Mouse (Mus musculus): ENCODE measurements around the gene Il11ra1. TPM values are rescaled to one million over a fixed set of nuclear protein-coding genes. Genes with fewer than 3 reads are reported as not detected.
"Not testable (repeated sequence)": the region's sequence is repeated elsewhere in the genome, so short reads cannot be mapped to it uniquely, and the experiment has no call there.

The Il11ra1 gene
- polyA plus RNA-seq, 1 experiment from 2014 or later = 55.2 TPM

GRCm38 (mm10) chr4:41676248-41677005 is 23.4 kb upstream of the Il11ra1 start:
- ATAC-seq (ENCODE audit: low FRiP score) (no peak), DNase-seq (ENCODE audit: low spot score, missing footprints) (no peak)
- H3K9ac ChIP-seq (ENCODE audit: low read length) = peak overlapping the region; percentile 14; the same call in 1 of the 2 replicates
- H3K27ac ChIP-seq (ENCODE audit: low read depth, low read length) = no peak overlapping the region
- 78% methylated on average over 17 of the region's 17 CpGs for WGBS
- H3K4me1 ChIP-seq (ENCODE audit: control insufficient read depth, insufficient read depth, low read length) = peaks cover 69% of the 10 kb centered on the region
- peaks cover 14% of the 10 kb centered on the region for H3K36me3 ChIP-seq (ENCODE audit: control insufficient read depth, insufficient read depth, low read length)
- H3K27me3 ChIP-seq (ENCODE audit: control insufficient read depth, insufficient read depth, low read length) = no peaks in the 10 kb centered on the region
- H3K9me3 ChIP-seq (ENCODE audit: control insufficient read depth, low read length) = no peaks in the 10 kb centered on the region
- H3K4me2 ChIP-seq = no peak overlapping the region
- H3K4me3 ChIP-seq (ENCODE audit: low read depth, low read length) = no peak overlapping the region

DNA sequence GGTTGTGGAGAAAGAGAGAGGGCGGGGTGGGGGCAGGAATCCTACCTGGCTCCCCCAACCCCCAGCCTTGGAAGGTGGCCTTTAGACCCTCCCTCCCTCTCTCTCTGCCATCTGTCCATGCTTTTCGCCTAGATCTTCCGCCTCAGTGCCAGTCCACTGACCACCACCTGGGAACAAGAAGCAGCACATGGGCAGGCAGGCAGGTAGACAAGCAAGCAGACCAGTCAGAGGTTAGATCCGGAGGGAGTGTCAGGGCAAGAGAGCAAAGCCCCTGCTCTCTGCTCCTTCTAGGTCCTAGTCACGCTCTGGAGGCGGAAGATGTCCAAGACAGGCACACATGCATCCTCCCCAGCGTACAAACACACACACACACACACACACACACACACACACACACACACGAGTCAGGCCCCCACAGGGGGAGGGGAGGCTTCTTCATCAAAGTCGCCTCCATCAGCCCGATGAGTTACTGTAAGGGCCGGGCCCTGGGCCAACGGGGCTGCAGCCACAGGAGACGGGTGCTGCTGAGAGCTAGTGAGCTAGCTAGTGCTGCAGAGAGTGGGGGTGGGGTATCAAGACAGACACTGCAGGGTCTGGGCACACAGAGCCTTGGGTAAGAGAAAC is 22.7 kb upstream of the Il11ra1 start:
- DNase-seq (ENCODE audit: low spot score, missing footprints) (no peak), ATAC-seq (ENCODE audit: low FRiP score) (peak; percentile 39; the same call in 1 of the 2 replicates)
- Histone ChIP-seq H3K27ac (ENCODE audit: low read depth, low read length) (no peak overlapping the region), H3K9me3 (ENCODE audit: control insufficient read depth, low read length) (no peaks in the 10 kb centered on the region), H3K27me3 (ENCODE audit: control insufficient read depth, insufficient read depth, low read length) (no peaks in the 10 kb centered on the region), H3K9ac (ENCODE audit: low read length) (0 out of 2 replicates have a peak overlapping the region, but pooled peaks have one; percentile 42), H3K4me2 (no peak overlapping the region), H3K4me3 (ENCODE audit: low read depth, low read length) (no peak overlapping the region), H3K4me1 (ENCODE audit: control insufficient read depth, insufficient read depth, low read length) (peaks cover 66% of the 10 kb centered on the region), H3K36me3 (ENCODE audit: control insufficient read depth, insufficient read depth, low read length) (peaks cover 14% of the 10 kb centered on the region)
- 57% methylated on average over 13 of the region's 13 CpGs for WGBS

- DNase-seq (ENCODE audit: low spot score, missing footprints) (no peak), ATAC-seq (ENCODE audit: low FRiP score) (no peak)
- H3K36me3 ChIP-seq (ENCODE audit: control insufficient read depth, insufficient read depth, low read length) = peaks cover 12% of the 10 kb centered on the region
- H3K4me3 ChIP-seq (ENCODE audit: low read depth, low read length) = no peak overlapping the region
- no peak overlapping the region for H3K27ac ChIP-seq (ENCODE audit: low read depth, low read length)
- H3K4me2 ChIP-seq = no peak overlapping the region
- 66% methylated on average over 6 of the region's 6 CpGs for WGBS
- peaks cover 60% of the 10 kb centered on the region for H3K4me1 ChIP-seq (ENCODE audit: control insufficient read depth, insufficient read depth, low read length)
- no peaks in the 10 kb centered on the region for H3K9me3 ChIP-seq (ENCODE audit: control insufficient read depth, low read length)
- H3K9ac ChIP-seq (ENCODE audit: low read length) = 0 out of 2 replicates have a peak overlapping the region, but pooled peaks have one; percentile 36
- H3K27me3 ChIP-seq (ENCODE audit: control insufficient read depth, insufficient read depth, low read length) = no peaks in the 10 kb centered on the region
Observed at GRCm38 (mm10) chr4:41678863-41679262, 20.9 kb upstream of the Il11ra1 start.

DNA sequence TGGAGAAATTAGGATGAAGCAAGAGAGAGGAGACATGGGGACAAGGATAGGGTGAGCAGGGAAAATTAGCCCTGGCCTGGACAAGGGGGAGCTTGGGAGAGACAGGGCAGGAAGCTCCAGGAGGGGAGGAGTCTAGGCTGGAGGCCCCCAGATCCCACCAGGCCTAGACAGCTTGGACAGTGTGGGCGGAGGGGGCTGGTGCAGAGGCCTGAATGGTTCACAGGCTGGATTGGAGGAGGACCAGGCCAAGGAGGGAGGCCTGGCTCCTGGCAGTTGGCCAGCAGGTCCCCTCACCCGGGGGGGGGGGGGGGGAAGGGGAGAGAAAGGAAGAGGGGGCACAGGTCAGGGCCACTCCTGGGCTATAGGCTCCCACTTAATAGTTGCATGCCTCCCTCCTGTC is 20.5 kb upstream of the Il11ra1 start:
- Histone ChIP-seq H3K4me1 (ENCODE audit: control insufficient read depth, insufficient read depth, low read length) (peaks cover 62% of the 10 kb centered on the region), H3K4me3 (ENCODE audit: low read depth, low read length) (no peak overlapping the region), H3K27me3 (ENCODE audit: control insufficient read depth, insufficient read depth, low read length) (no peaks in the 10 kb centered on the region), H3K9ac (ENCODE audit: low read length) (0 out of 2 replicates have a peak overlapping the region, but pooled peaks have one; percentile 36), H3K27ac (ENCODE audit: low read depth, low read length) (peak overlapping the region; percentile 56; the same call in 1 of the 2 replicates), H3K4me2 (no peak overlapping the region), H3K9me3 (ENCODE audit: control insufficient read depth, low read length) (no peaks in the 10 kb centered on the region), H3K36me3 (ENCODE audit: control insufficient read depth, insufficient read depth, low read length) (peaks cover 11% of the 10 kb centered on the region)
- ATAC-seq (ENCODE audit: low FRiP score) (no peak), DNase-seq (ENCODE audit: low spot score, missing footprints) (no peak)
- WGBS = 80% methylated on average over 1 of the region's 2 CpGs

GRCm38 (mm10) chr4:41681176-41681575 is 18.6 kb upstream of the Il11ra1 start:
- no peak overlapping the region for H3K9ac ChIP-seq (ENCODE audit: low read length)
- no peak overlapping the region for H3K4me3 ChIP-seq (ENCODE audit: low read depth, low read length)
- 73% methylated on average over 4 of the region's 4 CpGs for WGBS
- H3K9me3 ChIP-seq (ENCODE audit: control insufficient read depth, low read length) = no peaks in the 10 kb centered on the region
- H3K36me3 ChIP-seq (ENCODE audit: control insufficient read depth, insufficient read depth, low read length) = peaks cover 7% of the 10 kb centered on the region
- DNase-seq (ENCODE audit: low spot score, missing footprints) = no peak
- no peak overlapping the region for H3K4me2 ChIP-seq
- no peak for ATAC-seq (ENCODE audit: low FRiP score)
- no peak overlapping the region for H3K27ac ChIP-seq (ENCODE audit: low read depth, low read length)
- H3K27me3 ChIP-seq (ENCODE audit: control insufficient read depth, insufficient read depth, low read length) = no peaks in the 10 kb centered on the region
- H3K4me1 ChIP-seq (ENCODE audit: control insufficient read depth, insufficient read depth, low read length) = peaks cover 64% of the 10 kb centered on the region

DNA sequence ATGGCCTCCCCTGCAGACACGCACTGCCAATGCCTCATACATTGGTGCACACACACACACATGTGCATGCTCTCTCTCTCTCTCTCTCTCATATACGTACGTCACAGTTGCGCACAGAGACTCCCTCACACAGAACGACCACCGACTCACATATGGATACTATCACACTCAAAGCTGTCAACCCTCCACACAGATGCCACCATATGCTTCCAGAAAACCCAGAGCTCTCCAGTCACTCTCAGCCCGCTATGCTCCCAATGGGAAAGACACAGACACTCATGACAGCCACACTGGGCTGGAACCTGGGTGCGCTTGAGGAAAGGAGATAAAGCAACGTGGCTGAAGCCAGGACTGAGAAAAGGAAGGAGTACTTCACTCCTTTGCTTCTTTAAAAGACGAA is 17.8 kb upstream of the Il11ra1 start:
- 87% methylated on average over 10 of the region's 10 CpGs for WGBS
- no peak overlapping the region for H3K27ac ChIP-seq (ENCODE audit: low read depth, low read length)
- peaks cover 58% of the 10 kb centered on the region for H3K4me1 ChIP-seq (ENCODE audit: control insufficient read depth, insufficient read depth, low read length)
- no peak overlapping the region for H3K4me3 ChIP-seq (ENCODE audit: low read depth, low read length)
- no peaks in the 10 kb centered on the region for H3K27me3 ChIP-seq (ENCODE audit: control insufficient read depth, insufficient read depth, low read length)
- DNase-seq (ENCODE audit: low spot score, missing footprints) (no peak), ATAC-seq (ENCODE audit: low FRiP score) (no peak)
- peak overlapping the region; percentile 60 for H3K9ac ChIP-seq (ENCODE audit: low read length)
- no peak overlapping the region for H3K4me2 ChIP-seq
- no peaks in the 10 kb centered on the region for H3K9me3 ChIP-seq (ENCODE audit: control insufficient read depth, low read length)
- peaks cover 7% of the 10 kb centered on the region for H3K36me3 ChIP-seq (ENCODE audit: control insufficient read depth, insufficient read depth, low read length)

DNA sequence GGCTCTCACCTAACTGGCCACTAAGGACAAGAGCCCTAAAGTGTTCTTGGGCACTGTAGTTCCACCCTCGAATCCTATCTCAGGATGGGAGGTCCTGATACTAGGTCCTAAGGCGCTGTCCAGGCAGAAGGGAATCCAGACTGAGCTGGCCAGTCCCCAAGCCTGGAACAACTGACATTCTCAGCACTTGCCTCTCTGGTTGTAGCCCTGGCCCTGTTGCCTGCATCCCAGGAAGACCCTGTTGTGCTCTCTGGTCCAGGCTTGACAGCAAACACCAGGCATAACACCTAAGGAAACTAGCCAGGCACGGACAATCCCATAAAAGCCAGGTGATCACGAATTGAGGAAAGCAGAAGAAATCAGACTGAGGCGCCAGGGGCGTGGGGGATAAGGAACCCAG is 17.0 kb upstream of the Il11ra1 start:
- ATAC-seq (ENCODE audit: low FRiP score) (no peak), DNase-seq (ENCODE audit: low spot score, missing footprints) (peak; percentile 90)
- Histone ChIP-seq H3K9ac (ENCODE audit: low read length) (peak overlapping the region; percentile 60), H3K27ac (ENCODE audit: low read depth, low read length) (peak overlapping the region; percentile 68), H3K4me2 (peak overlapping the region; percentile 38), H3K4me1 (ENCODE audit: control insufficient read depth, insufficient read depth, low read length) (peaks cover 49% of the 10 kb centered on the region), H3K27me3 (ENCODE audit: control insufficient read depth, insufficient read depth, low read length) (no peaks in the 10 kb centered on the region), H3K36me3 (ENCODE audit: control insufficient read depth, insufficient read depth, low read length) (peaks cover 7% of the 10 kb centered on the region), H3K9me3 (ENCODE audit: control insufficient read depth, low read length) (no peaks in the 10 kb centered on the region), H3K4me3 (ENCODE audit: low read depth, low read length) (0 out of 2 replicates have a peak overlapping the region, but pooled peaks have one; percentile 5)
- WGBS = 17% methylated on average over 6 of the region's 6 CpGs

- not testable (repeated sequence) for H3K4me3 ChIP-seq (ENCODE audit: low read depth, low read length); DNase-seq (ENCODE audit: low spot score, missing footprints); H3K36me3 ChIP-seq (ENCODE audit: control insufficient read depth, insufficient read depth, low read length); H3K9ac ChIP-seq (ENCODE audit: low read length); H3K27me3 ChIP-seq (ENCODE audit: control insufficient read depth, insufficient read depth, low read length); H3K9me3 ChIP-seq (ENCODE audit: control insufficient read depth, low read length)
- Histone ChIP-seq H3K4me1 (ENCODE audit: control insufficient read depth, insufficient read depth, low read length) (peaks cover 44% of the 10 kb centered on the region), H3K27ac (ENCODE audit: low read depth, low read length) (peak overlapping the region; percentile 68), H3K4me2 (peak overlapping the region; percentile 38)
- peak; percentile 56 for ATAC-seq (ENCODE audit: low FRiP score)
- 0% methylated on average over 8 of the region's 27 CpGs for WGBS
Observed at GRCm38 (mm10) chr4:41683303-41683702, 16.5 kb upstream of the Il11ra1 start.

All from midbrain, embryonic 11.5 days (tissue).